Mouse (Mus musculus) G1E (cell line): ENCODE results near the gene Jph2. TPM values are rescaled to one million over a fixed set of nuclear protein-coding genes. Genes with fewer than 3 reads are reported as not detected.

Experiments
- ATAC-seq: 2 replicates; pipeline ENCODE4 v1.8.0; 2016; ENCODE audit warnings: mild to moderate bottlenecking; ENCODE audit not compliant: insufficient number of reproducible peaks, poor library complexity, low FRiP score, severe bottlenecking; ENCODE audit errors: extremely low read depth
- DNase-seq: peaks from one replicate; pipeline ENCODE4 v3.0.0; 2012; ENCODE audit warnings: low spot score
- H3K27me3 ChIP-seq: 2 replicates; pipeline ENCODE4 v1.6.1; 2012; ENCODE audit warnings: mild to moderate bottlenecking, low read length, inconsistent platforms; ENCODE audit not compliant: insufficient read depth
- H3K36me3 ChIP-seq: replicated peaks from 2 replicates; pipeline ENCODE3; 2012; ENCODE audit warnings: mild to moderate bottlenecking, inconsistent platforms
- H3K4me1 ChIP-seq: 2 replicates; pipeline ENCODE4 v1.6.1; 2012; ENCODE audit warnings: low read depth, low read length, inconsistent platforms, mixed read lengths; ENCODE audit not compliant: insufficient read depth
- H3K4me3 ChIP-seq: 2 replicates; pipeline ENCODE4 v1.5.1; 2012; ENCODE audit warnings: low read depth, mild to moderate bottlenecking, inconsistent platforms, low read length, moderate library complexity, mixed read lengths
- H3K9me3 ChIP-seq: replicated peaks from 2 replicates; pipeline ENCODE4 v1.6.1; 2012; ENCODE audit warnings: inconsistent platforms
- CTCF ChIP-seq: IDR thresholded peaks from 2 replicates; pipeline ENCODE4 v1.5.1; 2012; ENCODE audit warnings: low read depth, low read length, inconsistent platforms, mixed read lengths
- GATA1 ChIP-seq: IDR thresholded peaks from 2 replicates; pipeline ENCODE4 v1.6.1; 2012; ENCODE audit warnings: borderline replicate concordance, low read length, inconsistent platforms, mixed read lengths
- GATA2 ChIP-seq: IDR thresholded peaks from 2 replicates; pipeline ENCODE4 v1.6.1; 2012; ENCODE audit warnings: low read depth, low read length, inconsistent platforms, borderline replicate concordance
- POLR2AphosphoS5 ChIP-seq: IDR thresholded peaks from 2 replicates; pipeline ENCODE4 v1.6.1; 2012; ENCODE audit warnings: low read depth, low read length, inconsistent platforms; ENCODE audit not compliant: insufficient replicate concordance
- TAL1 ChIP-seq: conservative IDR thresholded peaks from 2 replicates; pipeline ENCODE4 v1.6.1; 2012; ENCODE audit warnings: low read depth, low read length, inconsistent platforms, mixed read lengths
- polyA plus RNA-seq: library from polyadenylated mRNA; stranded (reverse); fragments of >175 nt; gene quantifications from 2 replicates; pipeline ENCODE4 v1.2.3, GENCODE M21; 2012
- total RNA-seq, 2 experiments: library from RNA; stranded (forward) in 1 of 2; stranded (reverse) in 1 of 2; fragments of 200-1000 nt in 1 of 2; fragments of >200 nt in 1 of 2; fragmentation: Nextera tagmentation in 1 of 2; gene quantifications; 2 replicates each; pipeline ENCODE4 v1.2.3; 2014 to 2017

Gene Jph2
- total and polyA plus RNA-seq, 3 experiments = 0.05 TPM; not detected in 2

DNA sequence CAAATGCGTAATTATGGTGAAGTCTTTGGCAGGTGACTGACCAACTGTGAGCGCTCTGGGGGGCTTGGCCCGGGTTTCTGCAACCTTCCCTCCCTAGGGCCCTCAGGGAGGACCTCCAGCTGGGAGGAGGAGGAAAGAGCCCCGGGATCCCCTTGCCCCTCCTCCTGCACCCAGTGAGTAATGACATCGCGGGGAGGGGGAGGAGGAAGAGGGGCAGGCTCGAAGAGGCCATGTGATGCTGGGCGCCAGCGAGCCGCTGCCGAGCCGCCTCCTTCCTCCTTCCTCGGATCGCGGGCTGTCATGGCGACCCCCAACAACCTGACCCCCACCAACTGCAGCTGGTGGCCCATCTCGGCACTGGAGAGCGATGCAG is 40.4 kb upstream of the Jph2 start, which contains the start of gene Gdap1l1:
Gdap1l1 (plus strand) TSS at position 231 of the 373 bp plus-strand sequence.
- TF ChIP-seq CTCF (no peak), TAL1 (no peak)
- DNase-seq (no peak), ATAC-seq (no peak)
- Histone ChIP-seq H3K27me3 (peaks cover 8% of the 10 kb centered on the region; the same call in 1 of the 2 replicates), H3K4me3 (no peak within 1 kb of the TSS), H3K36me3 (no peaks in the 10 kb centered on the region), H3K9me3 (no peaks in the 10 kb centered on the region), H3K4me1 (no peaks in the 10 kb centered on the region)

DNA sequence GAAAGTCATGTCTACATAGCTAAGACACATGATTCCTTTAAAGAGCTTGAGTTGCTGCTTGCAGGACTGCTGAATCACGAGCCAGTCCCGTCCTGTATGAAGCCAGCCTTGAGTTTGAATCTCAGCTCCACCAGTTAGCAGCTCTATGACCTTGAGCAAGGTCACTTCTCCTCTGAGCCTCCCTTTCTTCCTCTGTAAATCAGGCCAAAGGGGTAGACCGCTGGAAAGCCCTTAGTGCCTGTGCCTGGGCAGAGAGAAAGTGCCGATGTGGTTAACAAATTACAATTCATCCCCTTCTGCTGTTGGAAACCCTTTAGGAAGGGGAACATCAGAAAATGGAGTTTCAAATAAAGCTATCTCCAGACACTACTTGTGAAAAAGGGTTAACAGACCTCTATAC is 40.0 kb upstream of the Jph2 start:
- Histone ChIP-seq H3K4me1 (no peaks in the 10 kb centered on the region), H3K27me3 (peaks cover 8% of the 10 kb centered on the region; the same call in 1 of the 2 replicates)

DNA sequence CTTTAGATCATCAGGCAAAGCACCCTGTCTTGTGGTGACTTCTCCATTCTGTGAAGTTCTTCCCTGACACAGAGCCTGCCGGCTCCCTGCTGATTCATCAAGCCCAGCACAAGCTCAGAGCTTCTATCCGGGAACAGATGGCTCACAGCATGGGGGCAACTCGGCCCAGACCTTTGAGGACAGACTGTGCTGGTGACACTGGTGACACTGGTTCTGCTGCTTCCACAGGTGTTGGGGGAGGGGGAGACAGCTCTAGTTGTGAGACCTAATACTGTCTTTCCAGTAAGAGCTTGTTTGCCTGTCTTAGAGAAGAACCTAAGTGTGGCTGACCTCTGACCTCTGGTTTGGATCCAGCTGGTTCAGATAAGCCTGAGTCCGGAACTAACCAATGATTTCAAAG is 36.2 kb upstream of the Jph2 start:
- H3K4me3 ChIP-seq = no peak overlapping the region
- H3K36me3 ChIP-seq = no peaks in the 10 kb centered on the region
- no peak for TF ChIP-seq TAL1
- no peak for TF ChIP-seq CTCF
- TF ChIP-seq POLR2AphosphoS5 = no peak
- no peak for TF ChIP-seq GATA2
- TF ChIP-seq GATA1 = no peak
- no peaks in the 10 kb centered on the region for H3K9me3 ChIP-seq
- peaks cover 12% of the 10 kb centered on the region; the same call in 1 of the 2 replicates for H3K27me3 ChIP-seq
- DNase-seq = no peak
- no peak for ATAC-seq
- no peaks in the 10 kb centered on the region for H3K4me1 ChIP-seq

More for the DNA sequence above, 40.0 kb upstream of the Jph2 start:
- ATAC-seq (no peak), DNase-seq (no peak)
- Histone ChIP-seq H3K36me3 (no peaks in the 10 kb centered on the region), H3K4me3 (no peak overlapping the region), H3K9me3 (no peaks in the 10 kb centered on the region)
- TF ChIP-seq GATA2 = no peak
- TF ChIP-seq POLR2AphosphoS5 = no peak
- no peak for TF ChIP-seq TAL1
- TF ChIP-seq GATA1 = no peak
- TF ChIP-seq CTCF = no peak

DNA sequence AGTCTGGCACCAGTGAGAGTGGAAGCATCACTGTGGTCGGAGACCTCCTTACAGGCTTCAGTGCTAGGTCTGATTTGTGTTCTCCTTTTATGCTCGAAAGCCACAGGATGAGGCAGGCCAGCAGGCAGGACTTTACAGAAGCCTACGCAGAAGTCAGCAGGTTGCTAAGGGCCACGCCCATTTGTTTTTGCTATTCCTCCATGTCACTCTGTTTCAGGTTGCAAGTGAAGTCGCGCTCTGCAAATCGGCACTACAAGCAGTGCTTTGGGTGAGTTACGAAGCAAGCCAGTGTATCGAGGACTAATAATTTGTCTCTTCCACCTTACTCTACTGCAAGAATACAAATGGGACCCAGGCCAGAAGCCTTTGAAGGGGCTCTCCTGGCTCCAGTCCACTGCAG is 33.5 kb upstream of the Jph2 start:
- H3K4me1 ChIP-seq = no peaks in the 10 kb centered on the region
- H3K9me3 ChIP-seq = no peaks in the 10 kb centered on the region
- DNase-seq = no peak
- H3K4me3 ChIP-seq = no peak overlapping the region
- H3K27me3 ChIP-seq = peaks cover 10% of the 10 kb centered on the region; the same call in 1 of the 2 replicates
- no peaks in the 10 kb centered on the region for H3K36me3 ChIP-seq
- ATAC-seq = no peak
- no peak for TF ChIP-seq TAL1
- no peak for TF ChIP-seq GATA1
- no peak for TF ChIP-seq CTCF
- TF ChIP-seq POLR2AphosphoS5 = no peak
- TF ChIP-seq GATA2 = no peak

DNA sequence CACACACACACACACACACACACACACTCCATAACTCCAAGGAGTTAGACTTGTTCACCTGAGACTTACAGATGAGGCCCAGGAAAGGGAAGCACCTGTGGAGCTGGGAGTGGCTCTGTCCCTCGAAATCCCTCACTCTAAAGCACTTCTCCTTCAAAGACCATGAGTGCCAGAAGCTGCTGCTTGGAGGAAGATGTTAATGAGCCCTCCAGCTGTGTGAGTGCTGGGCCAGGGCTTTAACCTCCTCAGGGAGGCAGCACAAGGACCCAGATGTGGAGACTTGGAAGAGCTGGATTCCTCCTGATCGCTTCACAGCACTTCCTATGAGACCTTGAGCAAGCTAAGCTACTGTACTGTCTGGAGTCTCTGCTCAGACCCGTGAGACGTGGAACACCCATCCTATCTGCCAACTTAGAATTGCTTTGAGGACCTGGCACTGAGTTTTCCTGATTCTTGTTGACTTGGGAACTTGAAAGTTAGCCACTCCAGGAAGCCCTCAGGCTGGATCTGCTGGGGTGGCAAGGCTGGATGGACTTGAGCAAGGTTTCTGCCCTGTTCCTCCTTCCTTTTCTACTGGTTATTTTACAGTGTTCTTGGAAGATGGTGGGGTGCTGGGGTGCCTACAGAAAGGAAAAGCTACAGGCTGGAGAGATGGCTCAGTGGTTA is 30.7 kb upstream of the Jph2 start:
- TF ChIP-seq CTCF = no peak
- TF ChIP-seq GATA2 = no peak
- no peak for TF ChIP-seq GATA1
- no peak for TF ChIP-seq TAL1
- TF ChIP-seq POLR2AphosphoS5 = no peak
- no peaks in the 10 kb centered on the region for H3K4me1 ChIP-seq
- H3K4me3 ChIP-seq = no peak overlapping the region
- H3K36me3 ChIP-seq = peaks cover 13% of the 10 kb centered on the region
- H3K9me3 ChIP-seq = no peaks in the 10 kb centered on the region
- peaks cover 5% of the 10 kb centered on the region; the same call in 1 of the 2 replicates for H3K27me3 ChIP-seq
- no peak for DNase-seq
- no peak for ATAC-seq

DNA sequence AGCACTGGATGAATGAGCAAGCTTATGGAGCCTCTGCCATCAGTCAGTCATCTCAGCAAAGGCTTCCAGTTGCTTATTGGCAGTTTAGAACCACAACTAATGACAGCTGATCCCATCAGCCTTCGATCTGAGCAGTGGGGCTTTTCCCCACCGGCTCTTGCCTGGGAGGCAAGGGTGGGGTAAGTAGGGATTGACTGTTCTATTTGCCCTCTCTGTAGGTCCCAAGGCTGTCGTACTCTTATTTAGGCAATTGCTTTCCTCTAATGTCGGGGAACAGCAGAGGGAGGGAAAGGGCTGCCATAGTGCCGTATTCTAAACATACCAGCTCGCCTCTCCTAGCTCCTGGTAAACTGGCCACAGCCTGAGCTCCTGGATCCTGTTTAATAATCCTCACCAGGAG is 26.8 kb upstream of the Jph2 start, which contains the start of gene Oser1:
Oser1 (minus strand) TSS at position 101 of the 400 bp plus-strand sequence.
- Histone ChIP-seq H3K36me3 (peaks cover 31% of the 10 kb centered on the region), H3K27me3 (no peaks in the 10 kb centered on the region; the same call in 1 of the 2 replicates), H3K9me3 (no peaks in the 10 kb centered on the region), H3K4me3 (no peak within 1 kb of the TSS), H3K4me1 (peaks cover 11% of the 10 kb centered on the region)
- DNase-seq (no peak), ATAC-seq (no peak)
- TF ChIP-seq GATA1 (no peak), GATA2 (no peak), POLR2AphosphoS5 (no peak), CTCF (no peak), TAL1 (no peak)
